Mouse (Mus musculus) thymus, postnatal 25 days (tissue): Measurements from ENCODE around the gene Cxcl15.
"Not testable (repeated sequence)": the region's sequence is repeated elsewhere in the genome, so short reads cannot be mapped to it uniquely, and the experiment has no call there.

Experiments used
- DNase-seq: peaks from one replicate; pipeline ENCODE4 v3.0.0; 2022

The Cxcl15 gene

DNA sequence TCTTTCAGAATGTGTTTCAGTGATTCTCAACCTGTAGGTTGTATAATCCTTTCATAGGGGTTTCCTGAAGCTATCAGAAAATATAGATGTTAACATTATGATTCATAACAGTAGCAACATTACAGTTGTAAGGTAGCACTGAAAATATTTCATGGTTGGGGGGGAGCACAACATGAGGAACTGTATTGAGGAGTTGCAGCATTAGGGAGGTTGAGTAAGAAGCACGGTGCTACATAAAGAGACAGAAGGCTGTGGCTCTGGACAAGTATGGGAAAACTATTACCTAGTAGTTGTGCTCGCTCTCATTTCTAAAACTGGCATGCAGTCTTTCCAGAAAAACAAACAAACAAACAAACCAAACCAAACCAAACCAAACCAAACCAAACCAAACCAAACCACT is 1.1 kb downstream of the Cxcl15 start:
- DNase-seq: not testable (repeated sequence)

DNA sequence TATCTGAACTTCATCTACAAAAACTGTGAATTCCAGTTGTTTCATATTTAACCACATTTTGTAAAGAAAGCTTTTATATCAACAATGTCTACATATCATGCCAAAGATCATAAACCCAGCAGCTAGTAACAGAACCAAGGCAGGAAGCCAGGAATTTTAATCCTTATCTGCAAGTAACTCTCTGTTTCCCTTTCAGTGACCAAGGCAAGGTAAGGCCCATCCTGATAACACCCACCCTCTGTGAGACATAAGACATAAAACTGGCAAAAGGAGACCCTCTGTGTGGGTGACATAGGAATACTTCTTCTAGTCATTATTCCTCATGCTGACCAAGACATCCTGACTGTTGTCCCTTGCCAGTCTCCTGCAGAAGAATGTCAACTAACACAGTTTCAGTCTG is 10.2 kb downstream of the Cxcl15 start:
- no peak for DNase-seq

DNA sequence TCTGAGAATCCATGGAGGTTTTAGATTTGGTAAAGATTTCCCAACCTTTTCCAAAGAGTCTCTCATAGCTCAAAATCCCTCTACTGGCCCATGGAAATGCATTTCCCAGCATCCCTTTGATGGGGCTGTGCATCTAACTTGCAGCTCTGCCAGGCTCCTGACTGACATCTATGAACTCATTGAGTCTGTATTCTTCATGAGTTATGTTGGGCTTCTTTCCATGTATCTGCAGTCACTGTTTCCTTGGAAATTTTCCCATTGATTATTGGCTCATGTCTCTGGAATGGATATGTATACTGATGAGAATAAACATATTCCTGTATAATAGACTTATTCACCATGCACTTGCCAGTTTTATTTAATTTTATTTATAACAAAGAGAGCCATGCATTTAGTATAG is 11.7 kb downstream of the Cxcl15 start:
- DNase-seq: no peak

DNA sequence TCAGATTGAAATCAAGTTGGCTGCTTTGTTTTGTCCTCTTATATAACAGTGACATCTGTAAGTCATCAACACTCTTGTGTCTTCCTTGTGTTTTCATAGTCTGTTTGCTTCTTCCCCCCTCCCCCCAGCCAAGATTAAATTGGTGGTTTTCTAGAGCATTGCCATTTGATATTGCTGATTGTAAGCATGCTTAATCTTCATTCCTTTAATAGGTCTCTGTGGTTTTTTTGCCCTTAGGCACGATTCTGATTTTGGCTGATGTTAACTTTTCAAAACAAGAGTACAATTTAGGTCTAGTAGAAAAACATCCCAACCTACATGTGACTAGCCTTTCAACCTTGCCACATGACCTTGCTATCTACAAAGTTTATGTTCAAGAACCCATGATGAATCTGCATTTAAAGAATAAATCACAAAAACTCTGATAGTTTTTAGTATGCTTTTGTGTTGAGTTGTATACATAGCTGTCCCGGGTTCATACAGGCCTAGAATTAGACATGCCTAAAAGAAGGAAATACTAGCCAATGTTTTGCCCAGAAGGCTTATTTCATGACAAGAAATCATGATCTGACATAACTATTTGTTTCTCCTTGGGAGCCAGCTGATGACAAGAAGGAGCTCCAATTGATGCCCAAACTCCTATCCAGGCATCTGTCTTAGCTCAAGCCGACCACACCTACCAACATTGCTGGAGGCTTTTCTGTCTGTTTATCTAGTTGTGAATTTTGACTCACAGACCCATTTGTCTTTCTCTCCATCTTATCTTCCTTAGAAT is 13.0 kb downstream of the Cxcl15 start:
- no peak for DNase-seq

DNA sequence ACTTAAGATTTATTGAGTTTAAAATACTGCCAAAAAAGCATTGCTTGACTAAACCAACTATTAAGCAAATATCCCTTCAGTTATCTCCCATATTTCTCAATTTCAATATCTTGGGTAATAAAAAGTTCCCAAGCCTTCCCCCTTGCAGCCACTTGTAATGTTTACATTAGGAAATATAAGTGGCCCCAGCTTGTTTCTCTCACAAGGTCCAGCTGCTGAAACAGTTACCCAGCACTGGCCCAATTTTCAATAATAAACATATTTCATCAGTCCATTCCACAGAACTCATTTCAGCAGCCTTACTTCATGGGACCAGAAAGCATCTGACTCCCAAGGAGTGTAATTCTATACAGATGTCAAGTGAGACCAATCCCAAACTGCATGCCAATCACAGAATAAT is 25.4 kb downstream of the Cxcl15 start:
- no peak for DNase-seq

DNA sequence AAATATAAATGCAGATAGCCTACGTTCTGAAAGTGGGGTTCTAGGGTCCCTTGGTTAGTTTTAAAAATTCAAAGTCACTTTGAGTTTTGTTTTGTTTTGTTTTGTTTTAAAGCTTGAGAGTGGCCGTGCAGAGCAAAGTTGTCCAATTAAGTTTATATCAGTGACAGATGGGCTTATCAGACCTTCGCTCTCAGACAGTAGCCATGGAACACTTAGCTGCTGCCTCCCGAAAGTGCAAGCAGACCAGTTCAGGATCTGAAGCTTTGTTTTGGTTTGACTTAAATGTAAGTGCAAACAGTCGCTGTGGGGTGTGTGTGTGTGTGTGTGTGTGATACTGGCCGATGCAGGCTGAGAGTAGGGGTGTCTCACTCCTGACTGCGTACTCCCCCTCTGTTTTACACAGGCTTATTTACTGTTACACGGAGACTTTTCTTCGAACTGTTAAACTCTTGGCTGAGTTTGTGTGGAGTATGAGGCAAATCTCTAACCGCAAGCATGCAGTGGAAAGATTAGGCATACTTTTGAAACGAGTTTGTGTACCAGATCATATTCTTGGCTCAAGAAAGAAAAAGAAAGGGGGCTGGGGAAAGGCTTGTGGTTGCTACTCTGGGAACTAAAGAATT is 37.9 kb downstream of the Cxcl15 start:
- DNase-seq: no peak

DNA sequence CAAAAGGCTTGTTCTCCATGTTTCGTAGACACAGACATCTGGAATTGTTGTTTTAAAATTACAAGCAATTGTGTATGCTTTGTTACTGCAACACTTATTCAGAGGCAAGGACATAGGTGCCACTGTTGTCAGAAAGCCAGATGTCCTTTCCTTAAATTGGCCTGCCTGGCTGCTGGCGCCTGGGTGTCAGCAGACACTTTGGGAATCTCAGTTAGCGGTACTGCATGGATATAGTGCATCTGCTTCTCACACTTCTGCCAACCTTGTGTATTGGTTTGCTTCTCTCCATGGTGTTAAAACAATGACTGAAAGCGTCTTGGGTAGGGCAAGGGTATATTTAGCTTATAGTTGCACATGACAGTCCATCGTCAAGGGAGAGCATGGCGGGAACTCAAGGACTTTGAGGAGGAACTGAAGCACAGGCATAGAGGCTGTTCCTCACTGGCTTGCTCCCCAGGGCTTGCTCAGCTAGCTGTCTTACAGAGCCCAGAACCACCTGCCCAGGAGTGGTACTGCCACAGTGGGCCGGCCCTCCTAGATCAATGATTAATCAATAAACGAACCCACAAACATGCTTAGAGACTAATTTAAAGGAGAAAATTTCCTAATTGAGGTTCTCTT is 38.5 kb downstream of the Cxcl15 start:
- no peak for DNase-seq

DNA sequence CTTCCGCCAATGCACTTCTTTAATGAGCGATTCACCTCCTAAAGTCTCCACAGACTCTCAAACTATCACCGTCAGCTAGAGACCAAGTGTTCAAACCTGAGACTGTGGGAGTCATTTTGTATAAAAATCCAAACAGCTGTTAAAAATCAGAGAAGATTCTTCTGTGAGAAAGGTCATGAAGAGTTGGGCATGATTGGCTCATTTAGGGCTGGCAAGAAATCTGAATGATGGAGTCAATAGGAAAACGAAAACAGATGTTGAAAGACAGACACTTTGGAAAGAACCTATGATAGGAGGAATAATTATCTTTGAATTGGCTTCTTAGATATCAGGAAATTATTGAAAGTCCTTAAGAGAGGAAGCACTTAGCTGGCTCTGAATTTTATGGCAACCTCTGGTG is 40.1 kb downstream of the Cxcl15 start:
- DNase-seq: no peak

DNA sequence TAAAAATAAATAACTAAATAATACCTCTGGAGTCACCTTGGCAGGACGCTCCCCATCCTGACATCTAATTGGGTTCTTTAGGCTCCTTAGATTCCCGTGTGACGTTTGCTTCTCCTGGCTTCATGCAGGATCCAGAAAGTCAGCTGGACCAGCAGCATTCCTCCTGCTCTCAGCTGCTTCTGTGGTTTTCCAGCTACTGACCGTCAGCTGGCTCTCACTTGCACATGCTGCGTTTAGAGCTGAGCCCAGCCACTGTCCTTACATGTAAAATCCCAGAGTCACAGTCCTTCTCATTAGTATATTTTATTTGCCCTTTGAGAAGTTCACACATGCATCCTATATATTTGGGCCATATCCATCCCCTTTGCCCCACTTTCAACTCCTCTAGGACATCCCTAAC is 44.2 kb downstream of the Cxcl15 start:
- no peak for DNase-seq

DNA sequence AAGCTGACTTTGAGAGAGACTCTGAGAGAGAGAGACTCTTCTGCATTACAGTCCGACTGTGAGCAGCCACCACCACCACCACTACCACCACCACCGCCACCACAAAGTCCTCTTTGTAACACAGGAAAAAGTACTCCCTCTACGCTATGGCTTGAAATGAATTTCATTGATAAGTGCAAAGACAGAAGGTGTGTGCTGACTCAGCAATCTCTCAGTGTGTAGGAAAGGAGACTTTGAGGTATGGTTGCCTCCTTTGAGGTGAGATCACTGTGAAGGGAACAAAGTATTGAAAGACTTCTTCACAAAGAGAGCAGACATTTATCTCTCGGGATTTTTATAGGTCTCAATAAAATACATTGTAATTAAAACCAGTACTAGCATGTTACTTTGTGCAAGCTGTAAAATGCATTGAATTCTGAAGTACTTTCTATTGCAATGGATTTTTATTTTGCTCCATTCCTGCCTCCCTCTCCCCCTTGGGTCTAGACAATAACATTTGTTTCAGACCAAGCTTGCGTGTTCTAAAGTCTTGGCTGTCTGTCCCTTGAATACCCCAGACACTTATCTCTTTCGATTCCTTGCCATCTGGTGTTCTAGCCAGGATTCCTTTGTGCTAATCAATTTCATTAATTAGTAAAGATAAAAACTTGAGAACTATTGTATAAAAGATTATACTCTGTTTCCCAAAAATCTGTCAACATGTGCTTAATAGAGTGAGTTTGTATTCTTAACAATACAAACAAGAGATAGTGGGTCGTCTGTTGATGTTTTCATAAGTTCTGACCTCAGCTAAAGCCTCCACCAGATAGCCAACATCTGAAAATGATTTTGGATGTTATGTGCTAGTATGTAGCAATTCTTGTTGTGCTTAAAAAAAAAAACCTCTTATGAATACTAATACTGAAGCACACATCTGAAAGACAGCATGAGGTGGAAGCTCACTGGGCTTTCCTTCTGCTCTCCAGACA is 46.9 kb downstream of the Cxcl15 start:
- no peak for DNase-seq

DNA sequence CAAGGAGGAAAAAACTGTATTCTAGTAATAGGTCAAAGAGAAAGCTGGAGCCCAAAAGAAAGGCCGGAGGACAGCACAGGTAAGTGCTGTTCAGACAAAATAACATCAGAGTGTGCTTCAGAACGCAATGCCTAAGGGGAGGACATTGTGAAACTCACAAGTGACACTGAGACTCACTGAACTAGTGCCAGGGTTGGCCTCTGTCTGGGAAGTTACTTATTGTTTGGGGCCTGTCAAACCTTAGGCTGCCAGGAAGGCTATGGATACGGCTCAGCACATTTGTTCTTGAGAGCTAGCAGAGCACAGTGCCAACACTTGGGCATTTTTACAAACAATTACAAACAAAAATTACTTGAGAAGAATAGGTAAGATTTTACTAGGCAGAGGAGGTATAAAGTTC is 49.6 kb downstream of the Cxcl15 start:
- DNase-seq: no peak

DNA sequence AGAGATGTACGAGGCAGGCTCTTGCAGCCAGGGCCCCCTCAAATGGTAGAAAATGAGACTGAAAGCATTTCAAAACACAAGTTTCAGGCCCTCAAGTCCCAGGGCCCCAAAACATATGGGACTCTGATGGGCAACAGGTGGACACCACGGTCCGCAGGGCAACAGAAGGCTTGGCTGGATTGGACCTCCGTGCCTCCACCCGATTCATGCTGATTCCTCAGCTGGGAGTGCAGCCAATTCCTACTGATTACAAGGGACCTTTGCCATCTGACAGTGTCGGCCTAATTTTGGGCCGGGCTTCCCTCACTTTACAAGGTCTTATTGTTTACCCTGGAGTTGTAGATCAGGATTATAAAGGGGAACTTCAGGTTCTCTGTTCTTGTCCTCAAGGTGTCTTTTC is 55.8 kb downstream of the Cxcl15 start:
- DNase-seq: not testable (repeated sequence)

DNA sequence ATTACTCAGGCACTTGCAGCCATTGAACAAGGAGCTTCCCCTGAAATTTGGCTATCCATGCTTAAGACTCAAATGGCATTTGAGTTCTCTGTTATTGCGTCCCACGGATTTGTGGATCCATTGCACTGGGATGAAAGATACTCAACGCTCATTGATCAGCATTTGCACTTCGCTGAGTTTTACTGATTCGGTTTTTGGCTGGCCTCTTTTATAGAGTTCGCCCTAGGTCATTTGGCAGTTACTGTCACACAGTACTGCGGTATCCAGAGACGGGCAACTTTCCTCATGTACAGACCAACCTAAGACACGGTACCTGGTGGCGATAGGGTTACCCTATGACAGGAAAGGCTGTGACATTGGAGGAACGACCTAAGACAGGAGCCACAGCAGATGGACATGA is 57.1 kb downstream of the Cxcl15 start:
- DNase-seq: not testable (repeated sequence)
